Mouse (Mus musculus): Measurements from ENCODE around the gene Kctd4. TPM values are rescaled to one million over a fixed set of nuclear protein-coding genes. Genes with fewer than 3 reads are reported as not detected.
A peak's percentile ranks its signal among the peaks of the same experiment; 100 is the strongest.

The Kctd4 gene
- total RNA-seq, 2 experiments from 2014 or later: 0.28 TPM; not detected in 1

GRCm38 (mm10) chr14:75986878-75987483 is 32.2 kb downstream of the Kctd4 start:
- no peak; the same call in 1 of the 2 replicates for ATAC-seq (replicated peaks; ENCODE audit: low FRiP score, low TSS enrichment, poor library complexity, severe bottlenecking)

GRCm38 (mm10) chr14:75989168-75989567 is 34.4 kb downstream of the Kctd4 start:
- no peak for ATAC-seq (replicated peaks; ENCODE audit: low FRiP score, low TSS enrichment, poor library complexity, severe bottlenecking)

GRCm38 (mm10) chr14:75990936-75991335 is 36.1 kb downstream of the Kctd4 start:
- ATAC-seq (replicated peaks; ENCODE audit: low FRiP score, low TSS enrichment, poor library complexity, severe bottlenecking): no peak

- ATAC-seq (replicated peaks; ENCODE audit: low FRiP score, low TSS enrichment, poor library complexity, severe bottlenecking): no peak
Measured at GRCm38 (mm10) chr14:75992371-75992770, 37.6 kb downstream of the Kctd4 start.

GRCm38 (mm10) chr14:75998082-75998481 is 43.3 kb downstream of the Kctd4 start:
- ATAC-seq (replicated peaks; ENCODE audit: low FRiP score, low TSS enrichment, poor library complexity, severe bottlenecking): no peak

- no peak for ATAC-seq (replicated peaks; ENCODE audit: low FRiP score, low TSS enrichment, poor library complexity, severe bottlenecking)
Measured at GRCm38 (mm10) chr14:76001781-76002180, 47.0 kb downstream of the Kctd4 start.

- ATAC-seq (replicated peaks; ENCODE audit: low FRiP score, low TSS enrichment, poor library complexity, severe bottlenecking): no peak
Measured at GRCm38 (mm10) chr14:76005011-76005410, 50.2 kb downstream of the Kctd4 start.

GRCm38 (mm10) chr14:76008174-76008573 is 53.4 kb downstream of the Kctd4 start:
- ATAC-seq (replicated peaks; ENCODE audit: low FRiP score, low TSS enrichment, poor library complexity, severe bottlenecking): no peak

GRCm38 (mm10) chr14:76009185-76009584 is 54.4 kb downstream of the Kctd4 start:
- peak; percentile 40; the same call in 1 of the 2 replicates for ATAC-seq (replicated peaks; ENCODE audit: low FRiP score, low TSS enrichment, poor library complexity, severe bottlenecking)

- peak; percentile 92 for ATAC-seq (replicated peaks; ENCODE audit: low FRiP score, low TSS enrichment, poor library complexity, severe bottlenecking)
Measured at GRCm38 (mm10) chr14:76010102-76011061, 55.6 kb downstream of the Kctd4 start, which contains the start of gene Gtf2f2. Gtf2f2 (minus strand) TSS chr14:76010865.

GRCm38 (mm10) chr14:76011062-76011457 is 56.3 kb downstream of the Kctd4 start:
- no peak for ATAC-seq (replicated peaks; ENCODE audit: low FRiP score, low TSS enrichment, poor library complexity, severe bottlenecking)

GRCm38 (mm10) chr14:76014331-76014730 is 59.5 kb downstream of the Kctd4 start:
- ATAC-seq (replicated peaks; ENCODE audit: low FRiP score, low TSS enrichment, poor library complexity, severe bottlenecking): no peak

Other genes starting within 250 kb of the Kctd4 start
- gene Cog3, start 200.5 kb upstream of the Kctd4 start, total RNA-seq (2014; fragmentation: Nextera tagmentation): 36.7 and 47.3 TPM in 2 replicates
- gene Cog3, start 200.5 kb upstream of the Kctd4 start, total RNA-seq (2017): 31.6 and 36.7 TPM in 2 replicates
- gene Slc25a30, start 168.0 kb upstream of the Kctd4 start, total RNA-seq (2014; fragmentation: Nextera tagmentation): 26.0 and 33.0 TPM in 2 replicates
- 22.5 and 32.6 TPM in 2 replicates for gene Slc25a30, start 168.0 kb upstream of the Kctd4 start, total RNA-seq (2017)
- gene Tpt1, start 109.9 kb upstream of the Kctd4 start, total RNA-seq (2014; fragmentation: Nextera tagmentation): 4,413 and 4,416 TPM in 2 replicates
- gene Tpt1, start 109.9 kb upstream of the Kctd4 start, total RNA-seq (2017): 839 and 1,119 TPM in 2 replicates
- gene Gtf2f2, start 55.9 kb downstream of the Kctd4 start, total RNA-seq (2014; fragmentation: Nextera tagmentation): 42.7 and 55.2 TPM in 2 replicates
- 80.5 and 97.1 TPM in 2 replicates for gene Gtf2f2, start 55.9 kb downstream of the Kctd4 start, total RNA-seq (2017)
- 20.1 and 27.5 TPM in 2 replicates for gene Gpalpp1, start 155.8 kb downstream of the Kctd4 start, total RNA-seq (2014; fragmentation: Nextera tagmentation)
- gene Gpalpp1, start 155.8 kb downstream of the Kctd4 start, total RNA-seq (2017): 37.5 and 41.0 TPM in 2 replicates
- gene Nufip1, start 155.9 kb downstream of the Kctd4 start, total RNA-seq (2014; fragmentation: Nextera tagmentation): 13.3 and 15.0 TPM in 2 replicates
- 29.6 and 38.1 TPM in 2 replicates for gene Nufip1, start 155.9 kb downstream of the Kctd4 start, total RNA-seq (2017)

All from megakaryocyte-erythroid progenitor cell, adult 5-6 weeks (primary cell).